Mouse (Mus musculus): ENCODE results near the gene Gm20388. TPM values are rescaled to one million over a fixed set of nuclear protein-coding genes. Genes with fewer than 3 reads are reported as not detected.

The Gm20388 gene
- polyA plus RNA-seq, 2 experiments, result 8.5 TPM; not detected in 1

DNA sequence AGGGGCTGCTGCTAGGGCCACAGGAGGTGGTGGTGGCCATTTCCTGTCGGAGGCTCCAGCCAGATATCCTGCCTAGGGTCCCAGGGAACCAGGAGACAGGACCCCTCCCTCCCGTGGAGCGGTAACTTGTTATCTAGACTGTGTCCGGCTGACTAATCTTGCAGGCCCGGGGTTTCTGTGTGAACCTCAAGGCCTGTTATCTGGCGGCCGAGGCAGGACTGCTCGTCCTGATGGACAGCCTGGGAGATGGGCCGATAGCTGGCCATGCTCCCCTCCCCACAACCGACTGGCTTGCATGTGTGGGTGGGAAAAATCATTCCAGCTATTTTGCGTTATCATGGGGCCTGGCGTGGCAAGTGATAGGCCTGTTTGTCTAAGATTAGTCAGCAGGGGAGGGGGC is 2402.7 kb downstream of the Gm20388 start:
- 8% methylated on average over 12 of the region's 12 CpGs for WGBS (ENCODE audit: insufficient replicate concordance)
- peaks cover 96 to 98% of the 10 kb centered on the region in 2 experiments for H3K4me1 ChIP-seq (replicated peaks; ENCODE audit: control insufficient read depth in 2 of 2, insufficient read depth in 2 of 2, low read length in 1 of 2)
- DNase-seq (ENCODE audit: low read depth in 3 of 3, low spot score in 3 of 3) (peak; percentile 70 to 75 (median 75)), ATAC-seq (ENCODE audit: insufficient read depth) (peak; percentile 48)
- no peaks in the 10 kb centered on the region for H3K9me3 ChIP-seq (ENCODE audit: control insufficient read depth, low read length)
- peak overlapping the region; percentile 40 for H3K4me2 ChIP-seq (ENCODE audit: low read depth)
- peak overlapping the region; percentile 96 for H3K27ac ChIP-seq
- H3K4me3 ChIP-seq (ENCODE audit: insufficient read depth in 1 of 2, low read depth in 2 of 2, low read length in 2 of 2), result no peak overlapping the region
- H3K36me3 ChIP-seq (replicated peaks; ENCODE audit: control insufficient read depth, insufficient read depth, low read depth), result peaks cover 91% of the 10 kb centered on the region
- H3K27me3 ChIP-seq (ENCODE audit: control insufficient read depth, insufficient read depth, low read length), result no peaks in the 10 kb centered on the region
- TF ChIP-seq CTCF (IDR thresholded peaks at IDR 0.05; ENCODE audit: low read depth) (no peak), EP300 (IDR thresholded peaks at IDR 0.05; ENCODE audit: low read depth) (peak; percentile 92)
- peak overlapping the region; percentile 79 for H3K9ac ChIP-seq (replicated peaks)

DNA sequence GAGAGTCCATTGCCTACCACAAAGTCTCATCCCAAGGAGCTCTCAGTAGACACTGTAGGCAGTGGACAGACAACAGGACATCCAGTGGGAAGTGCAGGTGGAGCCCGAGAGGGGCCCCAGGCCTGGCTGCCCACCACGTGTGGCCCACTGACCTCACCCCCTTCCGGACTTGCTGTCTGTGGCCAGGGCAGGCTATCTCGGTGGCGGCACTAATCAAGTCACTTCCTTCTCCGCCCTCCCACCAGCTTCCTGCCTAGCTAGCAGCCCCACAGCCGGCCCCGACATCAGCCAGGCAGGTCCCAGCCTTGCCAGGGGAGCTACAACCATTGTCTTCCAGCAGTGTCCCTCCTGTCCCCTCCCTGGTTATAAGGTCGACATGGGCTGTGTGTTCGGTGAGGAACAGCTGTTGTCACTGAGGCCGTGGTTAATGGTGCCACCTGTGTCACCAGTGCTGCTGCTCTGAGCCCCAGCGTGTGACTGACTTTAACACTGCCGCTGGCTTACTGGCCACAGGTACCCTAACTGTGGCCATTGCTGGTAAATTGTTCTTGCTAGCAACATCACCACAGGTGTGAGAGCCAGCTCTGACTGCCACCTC is 2404.4 kb downstream of the Gm20388 start:
- no peaks in the 10 kb centered on the region for H3K27me3 ChIP-seq (ENCODE audit: control insufficient read depth, insufficient read depth, low read length)
- ATAC-seq (ENCODE audit: insufficient read depth), result no peak
- peaks cover 81% of the 10 kb centered on the region for H3K36me3 ChIP-seq (replicated peaks; ENCODE audit: control insufficient read depth, insufficient read depth, low read depth)
- H3K27ac ChIP-seq, result peak overlapping the region; percentile 96
- no peak overlapping the region for H3K4me3 ChIP-seq (ENCODE audit: insufficient read depth in 1 of 2, low read depth in 2 of 2, low read length in 2 of 2)
- no peak for DNase-seq (ENCODE audit: low read depth in 3 of 3, low spot score in 3 of 3)
- peaks cover 99% of the 10 kb centered on the region in 2 experiments for H3K4me1 ChIP-seq (replicated peaks; ENCODE audit: control insufficient read depth in 2 of 2, insufficient read depth in 2 of 2, low read length in 1 of 2)
- WGBS (ENCODE audit: insufficient replicate concordance), result 27% methylated on average over 13 of the region's 13 CpGs
- H3K9ac ChIP-seq (replicated peaks), result peak overlapping the region; percentile 0
- H3K4me2 ChIP-seq (ENCODE audit: low read depth), result peak overlapping the region; percentile 27
- H3K9me3 ChIP-seq (ENCODE audit: control insufficient read depth, low read length), result no peaks in the 10 kb centered on the region
- TF ChIP-seq CTCF (IDR thresholded peaks at IDR 0.05; ENCODE audit: low read depth) (no peak), EP300 (IDR thresholded peaks at IDR 0.05; ENCODE audit: low read depth) (no peak)

DNA sequence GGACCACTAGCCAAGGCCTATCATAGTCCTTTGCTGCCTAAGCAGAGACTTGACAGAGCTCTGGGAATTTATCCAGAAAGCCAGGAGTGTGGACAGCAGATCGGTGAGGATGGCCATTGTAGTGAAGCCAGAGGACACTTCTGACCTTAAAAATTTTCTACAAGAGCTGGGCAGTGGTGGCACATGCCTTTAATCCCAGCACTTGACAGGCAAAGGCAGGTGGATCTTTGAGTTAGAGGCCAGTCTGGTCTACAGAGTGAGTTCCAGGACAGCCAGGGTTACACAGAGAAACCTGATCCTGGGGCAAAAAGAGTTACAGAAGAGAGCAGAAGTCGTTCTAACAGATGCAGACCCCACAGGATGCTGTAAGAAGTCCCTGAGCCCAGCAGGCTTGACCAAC is 2405.8 kb downstream of the Gm20388 start:
- H3K4me2 ChIP-seq (ENCODE audit: low read depth), result no peak overlapping the region; the same call in 1 of the 2 replicates
- TF ChIP-seq CTCF (IDR thresholded peaks at IDR 0.05; ENCODE audit: low read depth) (no peak), EP300 (IDR thresholded peaks at IDR 0.05; ENCODE audit: low read depth) (no peak)
- 52% methylated on average over 2 of the region's 2 CpGs for WGBS (ENCODE audit: insufficient replicate concordance)
- ATAC-seq (ENCODE audit: insufficient read depth) (no peak), DNase-seq (ENCODE audit: low read depth in 3 of 3, low spot score in 3 of 3) (no peak)
- H3K36me3 ChIP-seq (replicated peaks; ENCODE audit: control insufficient read depth, insufficient read depth, low read depth), result peaks cover 77% of the 10 kb centered on the region
- peak overlapping the region; percentile 58 for H3K9ac ChIP-seq (replicated peaks)
- H3K27ac ChIP-seq, result peak overlapping the region; percentile 85
- H3K9me3 ChIP-seq (ENCODE audit: control insufficient read depth, low read length), result no peaks in the 10 kb centered on the region
- H3K27me3 ChIP-seq (ENCODE audit: control insufficient read depth, insufficient read depth, low read length), result no peaks in the 10 kb centered on the region
- no peak overlapping the region for H3K4me3 ChIP-seq (ENCODE audit: insufficient read depth in 1 of 2, low read depth in 2 of 2, low read length in 2 of 2)
- peaks cover 99% of the 10 kb centered on the region in 2 experiments for H3K4me1 ChIP-seq (replicated peaks; ENCODE audit: control insufficient read depth in 2 of 2, insufficient read depth in 2 of 2, low read length in 1 of 2)

DNA sequence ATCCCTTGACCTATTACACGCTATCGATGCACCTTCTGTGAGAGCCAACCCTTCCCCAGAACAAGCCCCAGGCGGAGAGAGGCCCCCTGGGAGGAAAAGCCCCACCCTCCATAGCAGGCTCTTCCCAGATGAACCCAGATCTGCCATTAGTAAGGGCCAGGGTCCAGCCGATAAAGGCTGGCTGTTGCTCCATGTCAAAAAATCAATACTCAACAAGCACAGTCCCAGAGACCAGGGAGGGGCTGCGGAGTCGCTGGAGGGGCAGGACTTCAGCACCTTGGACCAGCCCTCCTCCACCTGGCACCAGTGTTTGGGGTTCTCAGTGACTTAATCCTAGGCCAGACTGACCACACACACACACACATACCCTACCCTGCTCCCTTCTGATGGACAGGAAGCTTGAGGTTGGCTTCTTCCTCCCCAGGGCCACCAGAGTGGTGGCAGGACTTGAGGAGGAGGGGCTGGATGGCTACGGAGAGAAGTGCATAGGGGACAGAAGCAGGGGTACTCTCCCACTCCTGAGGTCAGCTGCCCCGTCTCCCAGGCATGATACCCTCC is 2407.4 kb downstream of the Gm20388 start:
- H3K9ac ChIP-seq (replicated peaks), result peak overlapping the region; percentile 58
- H3K9me3 ChIP-seq (ENCODE audit: control insufficient read depth, low read length), result no peaks in the 10 kb centered on the region
- H3K36me3 ChIP-seq (replicated peaks; ENCODE audit: control insufficient read depth, insufficient read depth, low read depth), result peaks cover 73% of the 10 kb centered on the region
- WGBS (ENCODE audit: insufficient replicate concordance), result 7% methylated on average over 8 of the region's 8 CpGs
- ATAC-seq (ENCODE audit: insufficient read depth) (peak; percentile 0; the same call in 1 of the 2 replicates), DNase-seq (ENCODE audit: low read depth in 3 of 3, low spot score in 3 of 3) (no peak)
- peak overlapping the region; percentile 85 for H3K27ac ChIP-seq
- H3K4me3 ChIP-seq (ENCODE audit: insufficient read depth in 1 of 2, low read depth in 2 of 2, low read length in 2 of 2), result peak overlapping the region in 1 of 2 experiments; percentile 7; a peak in 2 of 4 replicates
- TF ChIP-seq CTCF (IDR thresholded peaks at IDR 0.05; ENCODE audit: low read depth) (no peak), EP300 (IDR thresholded peaks at IDR 0.05; ENCODE audit: low read depth) (no peak)
- no peaks in the 10 kb centered on the region for H3K27me3 ChIP-seq (ENCODE audit: control insufficient read depth, insufficient read depth, low read length)
- peak overlapping the region; percentile 23 for H3K4me2 ChIP-seq (ENCODE audit: low read depth)
- H3K4me1 ChIP-seq (replicated peaks; ENCODE audit: control insufficient read depth in 2 of 2, insufficient read depth in 2 of 2, low read length in 1 of 2), result peaks cover 99 to 100% of the 10 kb centered on the region in 2 experiments

DNA sequence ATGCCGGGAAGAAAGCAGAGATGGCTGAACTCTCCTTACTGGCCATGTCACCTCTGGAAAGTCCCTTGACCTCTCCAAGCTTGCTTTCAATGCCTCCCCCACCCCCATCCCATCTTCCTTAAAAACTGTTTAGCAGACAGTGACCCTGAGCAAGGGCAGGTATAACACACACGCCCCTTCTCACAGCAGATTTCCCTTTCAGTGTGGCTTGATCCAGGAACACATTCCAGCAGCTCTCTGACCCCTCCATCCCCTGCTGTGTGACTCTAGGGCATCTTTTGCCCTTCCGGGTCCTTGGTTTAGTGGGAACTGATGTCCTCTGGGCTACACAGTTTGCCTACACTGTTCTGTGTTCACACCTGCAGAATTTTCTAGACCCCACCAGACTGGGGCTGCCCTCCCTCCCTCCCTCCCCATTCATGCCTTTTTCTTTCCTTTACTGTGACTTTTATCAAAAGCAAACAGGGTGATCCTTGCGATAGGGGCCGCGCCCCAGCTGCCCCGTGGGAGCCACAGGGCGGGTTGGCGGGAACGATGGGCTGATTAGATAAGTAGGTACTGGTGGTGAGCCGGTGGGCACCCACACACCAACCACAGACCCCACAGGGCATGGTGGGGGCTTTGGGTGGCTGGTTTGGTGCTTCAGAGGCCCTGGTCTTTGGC is 2408.5 kb downstream of the Gm20388 start:
- ATAC-seq (ENCODE audit: insufficient read depth) (no peak), DNase-seq (ENCODE audit: low read depth in 3 of 3, low spot score in 3 of 3) (no peak)
- Histone ChIP-seq H3K27ac (peak overlapping the region; percentile 85), H3K9me3 (ENCODE audit: control insufficient read depth, low read length) (no peaks in the 10 kb centered on the region), H3K4me3 (ENCODE audit: insufficient read depth in 1 of 2, low read depth in 2 of 2, low read length in 2 of 2) (no peak overlapping the region), H3K9ac (replicated peaks) (peak overlapping the region; percentile 58), H3K4me2 (ENCODE audit: low read depth) (peak overlapping the region; percentile 23), H3K4me1 (replicated peaks; ENCODE audit: control insufficient read depth in 2 of 2, insufficient read depth in 2 of 2, low read length in 1 of 2) (peaks cover 98% of the 10 kb centered on the region in 2 experiments), H3K27me3 (ENCODE audit: control insufficient read depth, insufficient read depth, low read length) (no peaks in the 10 kb centered on the region), H3K36me3 (replicated peaks; ENCODE audit: control insufficient read depth, insufficient read depth, low read depth) (peaks cover 71% of the 10 kb centered on the region)
- 17% methylated on average over 11 of the region's 11 CpGs for WGBS (ENCODE audit: insufficient replicate concordance)
- no peak for TF ChIP-seq CTCF (IDR thresholded peaks at IDR 0.05; ENCODE audit: low read depth)
- peak; percentile 83 for TF ChIP-seq EP300 (IDR thresholded peaks at IDR 0.05; ENCODE audit: low read depth)

All from liver, embryonic 14.5 days (tissue).